Mouse (Mus musculus): ENCODE measurements around the gene Nudt16l1. TPM values are rescaled to one million over a fixed set of nuclear protein-coding genes. Genes with fewer than 3 reads are reported as not detected.

Gene Nudt16l1
- polyA plus RNA-seq (2015; fragmentation: Nextera tagmentation; extraction: Ambion mirVana), result 72.2 and 77.5 TPM in 2 replicates

DNA sequence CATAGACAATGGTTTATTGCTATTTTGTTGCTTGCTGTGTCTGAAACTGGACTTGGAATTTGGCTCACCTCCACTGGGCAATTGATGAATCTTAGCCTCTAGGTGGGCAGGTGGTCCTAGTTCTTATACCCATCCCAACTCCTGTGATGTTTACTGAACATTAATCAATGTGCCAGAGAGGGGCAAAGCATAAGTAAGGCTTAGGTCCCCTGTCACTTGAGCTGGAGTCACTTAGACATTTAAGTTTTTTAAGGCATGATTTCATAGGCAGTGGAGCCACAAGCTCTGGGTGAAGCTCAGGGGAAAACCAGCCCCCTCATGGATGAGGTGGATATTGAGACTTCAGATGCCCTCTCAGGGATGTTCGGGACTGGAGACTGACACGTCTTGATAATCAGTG is at the start of gene Nudt16l1:
TSS of gene Nudt16l1 (plus strand) at position 301 of the 400 bp plus-strand sequence.

DNA sequence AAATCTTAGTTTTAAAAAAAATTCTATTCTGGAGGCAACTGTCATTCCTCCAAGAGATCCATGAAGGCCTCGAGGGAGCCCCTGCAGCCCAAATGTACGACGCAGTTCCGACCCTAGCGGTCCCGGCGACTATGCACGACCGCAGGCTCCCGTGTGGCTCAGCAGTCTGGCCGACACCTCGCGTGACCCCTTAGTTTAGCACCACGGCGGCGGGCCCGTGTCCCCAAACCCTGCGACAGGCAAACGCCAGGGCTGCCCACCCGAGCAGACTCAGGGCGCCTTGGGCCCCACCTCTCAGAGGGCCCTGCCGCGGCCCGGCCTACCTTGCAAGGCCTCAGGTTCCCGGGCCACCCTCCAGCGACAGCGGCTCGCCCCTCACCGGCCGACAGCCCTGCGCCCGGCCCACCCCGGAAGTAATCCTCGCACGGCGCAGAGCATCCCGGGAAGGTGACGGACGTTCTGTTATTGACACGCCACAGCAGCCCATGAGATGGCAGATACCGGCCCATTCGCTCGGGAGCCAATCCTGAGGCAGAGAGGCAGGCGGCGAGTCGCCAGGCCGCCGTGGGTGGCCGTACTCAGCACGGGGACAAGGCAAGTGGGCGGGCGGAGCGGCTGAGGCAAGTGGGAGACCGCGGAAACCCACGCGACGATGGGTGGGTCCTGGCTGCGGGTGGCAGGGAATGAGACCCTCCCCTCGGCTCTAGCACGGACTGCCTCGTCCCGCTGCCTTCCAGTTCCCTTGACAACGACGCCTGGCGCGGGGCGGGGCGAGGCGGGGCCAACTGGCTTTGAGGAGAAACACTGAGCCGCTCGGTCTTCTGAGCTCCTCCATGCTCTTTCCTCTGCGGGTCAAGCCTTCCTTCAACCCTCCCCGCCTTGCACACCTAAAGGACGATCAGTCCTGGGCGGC is 25.5 kb downstream of the Nudt16l1 start, which contains the start of gene Anks3:
TSS of gene Anks3 (minus strand) at position 409 of the 913 bp plus-strand sequence.

Other genes with a start within 250 kb of the Nudt16l1 start
- 10.9 and 11.2 TPM in 2 replicates for gene Nmral1, start 219.4 kb upstream of the Nudt16l1 start, polyA plus RNA-seq (2015; fragmentation: Nextera tagmentation; extraction: Ambion mirVana)
- 48.5 and 51.6 TPM in 2 replicates for gene Hmox2, start 212.4 kb upstream of the Nudt16l1 start, polyA plus RNA-seq (2015; fragmentation: Nextera tagmentation; extraction: Ambion mirVana)
- gene Cdip1, start 148.5 kb upstream of the Nudt16l1 start, polyA plus RNA-seq (2015; fragmentation: Nextera tagmentation; extraction: Ambion mirVana), result 30.5 and 33.2 TPM in 2 replicates
- 0.35 and 0.69 TPM in 2 replicates for gene 4930562C15Rik, start 103.3 kb upstream of the Nudt16l1 start, polyA plus RNA-seq (2015; fragmentation: Nextera tagmentation; extraction: Ambion mirVana)
- 41.6 and 42.7 TPM in 2 replicates for gene Ubald1, start 58.4 kb upstream of the Nudt16l1 start, polyA plus RNA-seq (2015; fragmentation: Nextera tagmentation; extraction: Ambion mirVana)
- 56.0 and 61.4 TPM in 2 replicates for gene Mgrn1, start 52.5 kb upstream of the Nudt16l1 start, polyA plus RNA-seq (2015; fragmentation: Nextera tagmentation; extraction: Ambion mirVana)
- gene Anks3, start 25.4 kb downstream of the Nudt16l1 start, polyA plus RNA-seq (2015; fragmentation: Nextera tagmentation; extraction: Ambion mirVana), result 23.7 and 25.9 TPM in 2 replicates
- gene Sept12, start 59.1 kb downstream of the Nudt16l1 start, polyA plus RNA-seq (2015; fragmentation: Nextera tagmentation; extraction: Ambion mirVana), result 0.13 TPM in 1 of 2 replicates, not detected in the other
- gene Smim22, start 68.5 kb downstream of the Nudt16l1 start, polyA plus RNA-seq (2015; fragmentation: Nextera tagmentation; extraction: Ambion mirVana), result 29.1 and 30.4 TPM in 2 replicates
- gene Rogdi, start 74.8 kb downstream of the Nudt16l1 start, polyA plus RNA-seq (2015; fragmentation: Nextera tagmentation; extraction: Ambion mirVana), result 27.5 and 28.3 TPM in 2 replicates
- 65.0 and 69.5 TPM in 2 replicates for gene Glyr1, start 111.1 kb downstream of the Nudt16l1 start, polyA plus RNA-seq (2015; fragmentation: Nextera tagmentation; extraction: Ambion mirVana)
- gene Ubn1, start 111.3 kb downstream of the Nudt16l1 start, polyA plus RNA-seq (2015; fragmentation: Nextera tagmentation; extraction: Ambion mirVana), result 9.1 and 9.8 TPM in 2 replicates
- gene Ppl, start 193.7 kb downstream of the Nudt16l1 start, polyA plus RNA-seq (2015; fragmentation: Nextera tagmentation; extraction: Ambion mirVana), result 16.6 and 18.5 TPM in 2 replicates
- gene Sec14l5, start 208.3 kb downstream of the Nudt16l1 start, polyA plus RNA-seq (2015; fragmentation: Nextera tagmentation; extraction: Ambion mirVana), result not detected in 2 replicates

All from urinary bladder, postnatal 0 days (tissue).